Mouse (Mus musculus): ENCODE data around the gene Gsta3.

Gene Gsta3

DNA sequence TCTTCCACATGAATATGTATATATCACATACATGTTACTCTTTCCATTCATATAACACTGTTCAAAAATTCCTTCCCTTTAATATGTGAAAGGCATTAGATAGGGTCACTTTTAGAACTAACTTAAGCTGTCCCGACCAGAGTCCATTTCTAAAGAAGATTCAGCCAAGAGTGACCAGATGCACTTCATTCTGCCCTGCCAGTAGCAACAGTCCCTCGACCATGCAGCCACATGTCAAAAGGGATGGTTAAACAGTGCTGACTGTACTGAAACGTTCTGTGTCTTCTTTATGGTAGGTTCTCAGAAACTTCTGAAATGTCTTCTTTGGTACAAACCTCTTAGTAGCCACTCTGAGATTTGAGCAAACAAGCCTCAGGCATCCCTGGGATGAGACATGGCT lies 61.3 kb downstream of the Gsta3 start:
- DNase-seq (ENCODE audit: low spot score) = no peak

- DNase-seq (ENCODE audit: low spot score) = no peak
Observed at GRCm38 (mm10) chr1:21304174-21304573, 63.8 kb downstream of the Gsta3 start.

- DNase-seq (ENCODE audit: low spot score) = no peak
Observed at GRCm38 (mm10) chr1:21304646-21305045, 64.3 kb downstream of the Gsta3 start.

GRCm38 (mm10) chr1:21305443-21305842 lies 65.1 kb downstream of the Gsta3 start:
- DNase-seq (ENCODE audit: low spot score) = no peak

GRCm38 (mm10) chr1:21314336-21314735 lies 73.9 kb downstream of the Gsta3 start:
- DNase-seq (ENCODE audit: low spot score) = no peak

Data from urinary bladder, postnatal 14 days (tissue).